Mouse (Mus musculus) retina, postnatal 7 days (tissue): ENCODE measurements around the gene Ubl7.
"Not testable (repeated sequence)": the region's sequence is repeated elsewhere in the genome, so short reads cannot be mapped to it uniquely, and the experiment has no call there.

Source experiments
- DNase-seq: peaks from one replicate; pipeline ENCODE4 v3.0.0-alpha.2; 2012; ENCODE audit warnings: low read depth, low spot score

Gene Ubl7

GRCm38 (mm10) chr9:57910254-57911160 is at the start of gene Ubl7:
Gene Ubl7, plus strand, starts transcription at chr9:57910979.
- peak; percentile 78 for DNase-seq

- peak; percentile 38 for DNase-seq
These were observed 48.8 kb upstream of the Ubl7 start for GRCm38 (mm10) chr9:57861951-57862471.

- DNase-seq: no peak
These were observed 46.4 kb upstream of the Ubl7 start for GRCm38 (mm10) chr9:57864336-57864735.

DNA sequence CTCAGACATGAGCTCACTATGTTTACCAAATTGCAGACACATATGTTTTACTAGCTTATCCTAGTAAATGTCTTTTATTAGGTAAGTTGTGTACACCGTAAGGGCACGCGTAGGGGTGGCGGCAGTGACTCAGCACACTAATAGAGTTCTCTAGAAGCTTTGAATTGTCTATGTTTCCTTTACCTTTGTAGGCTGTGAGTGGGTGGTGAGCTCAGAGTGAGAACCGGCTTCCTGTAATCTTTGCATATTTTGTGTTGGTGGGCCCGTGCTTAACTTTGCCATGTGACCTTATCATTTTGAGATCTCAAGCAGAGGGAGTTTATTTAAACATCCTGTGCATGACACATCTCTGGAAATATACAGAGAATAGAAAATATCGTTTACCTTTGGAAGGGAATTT is 44.2 kb upstream of the Ubl7 start:
- no peak for DNase-seq

DNA sequence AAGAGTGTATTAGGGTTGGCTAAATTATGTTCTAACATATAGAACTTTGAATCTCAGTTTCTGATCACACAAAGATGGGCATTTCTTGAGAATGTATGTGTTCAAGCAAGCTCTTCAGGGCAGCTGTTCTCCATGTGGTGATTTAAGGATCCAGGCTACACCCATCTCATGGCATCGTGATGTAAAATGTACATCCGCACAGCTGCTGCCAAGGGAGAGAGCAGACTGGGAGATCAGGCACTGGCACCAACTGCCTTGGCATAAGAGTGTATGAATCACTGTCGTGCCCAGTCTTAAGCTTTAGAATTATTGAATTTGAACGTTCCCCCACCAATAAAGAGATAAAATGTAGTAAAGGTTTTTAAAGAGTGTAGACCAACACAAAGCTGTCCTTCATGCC is 43.5 kb upstream of the Ubl7 start:
- no peak for DNase-seq

DNA sequence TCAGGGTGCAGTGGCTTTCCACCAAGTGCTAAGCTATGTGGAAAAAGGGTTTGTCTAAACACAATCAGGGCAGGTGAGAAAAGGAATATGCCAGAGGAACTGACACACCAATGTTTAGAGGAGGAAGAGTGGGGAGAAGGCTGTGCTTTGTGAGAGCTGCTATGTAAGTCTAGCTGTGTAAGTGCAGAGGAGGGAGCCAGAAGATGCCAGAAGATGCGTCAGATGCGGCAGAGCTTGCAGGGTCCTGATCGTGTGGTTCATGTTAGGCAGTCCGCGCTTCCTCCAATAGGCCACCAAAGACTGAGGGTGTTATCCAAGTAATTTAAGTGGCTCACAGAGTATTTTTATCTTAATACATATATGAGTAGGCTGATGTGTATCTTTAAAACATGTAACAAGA is 42.9 kb upstream of the Ubl7 start:
- DNase-seq: no peak

- no peak for DNase-seq
These were observed 42.0 kb upstream of the Ubl7 start for GRCm38 (mm10) chr9:57868767-57869166.

- DNase-seq: no peak
These were observed 40.4 kb upstream of the Ubl7 start for GRCm38 (mm10) chr9:57870273-57870816.

- no peak for DNase-seq
These were observed 36.6 kb upstream of the Ubl7 start for GRCm38 (mm10) chr9:57874134-57874533.

- DNase-seq: no peak
These were observed 35.8 kb upstream of the Ubl7 start for GRCm38 (mm10) chr9:57874994-57875393.

DNA sequence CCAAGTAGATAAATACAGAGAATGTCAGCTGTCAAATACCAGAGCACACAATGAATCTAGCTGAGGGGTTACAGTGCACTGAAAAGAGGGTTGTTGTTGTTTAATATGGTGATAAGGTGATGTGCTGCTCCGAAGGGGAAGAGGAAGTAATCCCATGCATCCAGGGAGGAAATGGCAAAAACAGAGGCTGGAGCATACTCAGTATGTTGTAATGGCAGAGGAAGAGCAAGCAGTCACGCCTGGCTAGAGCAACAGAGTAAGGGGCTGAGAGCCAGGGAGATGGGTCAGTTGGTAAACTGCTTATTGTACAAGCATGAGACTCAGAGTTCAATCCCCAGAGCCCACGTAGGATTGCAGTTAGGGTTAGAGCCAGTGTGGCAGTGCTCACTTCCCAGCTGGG is 31.6 kb upstream of the Ubl7 start:
- no peak for DNase-seq

DNA sequence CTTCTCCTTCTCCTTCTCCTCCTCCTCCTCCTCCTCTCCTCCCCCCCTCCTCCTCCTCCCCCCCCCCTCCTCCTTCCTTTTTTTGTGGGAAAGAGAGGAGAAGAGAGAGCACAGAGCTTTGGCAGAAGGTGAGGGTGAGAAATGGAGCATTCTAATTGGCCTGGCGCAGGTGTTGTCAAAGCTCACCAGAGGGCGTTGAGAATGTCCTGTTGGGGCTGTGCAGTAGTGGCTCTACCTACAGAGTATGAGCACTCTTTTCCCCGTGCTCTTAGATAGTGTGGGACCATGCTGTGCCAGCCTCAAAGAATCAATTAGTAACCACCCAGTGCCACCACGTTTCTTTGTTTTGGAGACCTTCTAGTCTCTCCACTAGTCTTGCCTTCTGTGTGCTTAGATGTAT is 30.5 kb upstream of the Ubl7 start:
- no peak for DNase-seq

GRCm38 (mm10) chr9:57881781-57882180 is 29.0 kb upstream of the Ubl7 start:
- DNase-seq: not testable (repeated sequence)

GRCm38 (mm10) chr9:57883413-57883812 is 27.4 kb upstream of the Ubl7 start:
- DNase-seq: no peak

DNA sequence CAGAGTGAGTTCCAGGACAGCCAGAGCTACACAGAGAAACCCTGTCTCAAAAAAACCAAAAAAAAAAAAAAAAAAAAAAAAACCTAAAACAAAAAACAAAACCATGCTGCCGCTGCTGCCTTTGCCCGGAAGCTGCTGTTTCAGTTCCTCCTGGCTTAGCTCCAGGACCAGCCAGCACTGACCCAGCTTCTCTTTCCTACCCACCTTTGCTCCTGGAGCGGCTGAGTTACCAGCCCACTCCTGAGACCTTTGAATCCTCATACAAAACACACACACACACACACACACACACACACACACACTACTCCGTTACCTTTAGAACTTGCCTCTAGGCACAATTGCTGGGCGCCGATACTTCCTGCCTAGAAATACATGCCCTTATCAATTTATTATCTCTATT is 22.7 kb upstream of the Ubl7 start:
- no peak for DNase-seq

- no peak for DNase-seq
These were observed 10.3 kb upstream of the Ubl7 start for GRCm38 (mm10) chr9:57900478-57900877.

DNA sequence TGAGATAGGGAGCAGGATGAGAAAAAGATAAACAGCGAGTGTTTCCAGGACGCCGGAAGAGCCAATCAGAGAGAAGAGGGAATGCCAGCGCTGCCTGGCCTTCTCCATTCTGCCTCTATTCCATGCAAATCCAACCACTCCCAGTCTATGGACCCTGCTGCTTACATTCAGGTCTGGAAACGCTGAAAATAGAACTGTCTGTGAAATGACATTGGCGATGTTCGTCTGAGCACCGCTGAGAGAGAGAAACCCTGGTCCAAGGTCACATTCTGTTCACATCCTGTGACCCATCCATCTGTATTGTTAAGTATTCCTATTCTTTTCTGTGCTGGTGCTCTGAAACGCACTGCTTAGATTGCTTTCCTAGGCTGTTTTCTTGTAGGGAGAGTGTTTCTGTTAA is 9.6 kb upstream of the Ubl7 start:
- DNase-seq: no peak

GRCm38 (mm10) chr9:57901601-57902000 is 9.2 kb upstream of the Ubl7 start:
- no peak for DNase-seq

DNA sequence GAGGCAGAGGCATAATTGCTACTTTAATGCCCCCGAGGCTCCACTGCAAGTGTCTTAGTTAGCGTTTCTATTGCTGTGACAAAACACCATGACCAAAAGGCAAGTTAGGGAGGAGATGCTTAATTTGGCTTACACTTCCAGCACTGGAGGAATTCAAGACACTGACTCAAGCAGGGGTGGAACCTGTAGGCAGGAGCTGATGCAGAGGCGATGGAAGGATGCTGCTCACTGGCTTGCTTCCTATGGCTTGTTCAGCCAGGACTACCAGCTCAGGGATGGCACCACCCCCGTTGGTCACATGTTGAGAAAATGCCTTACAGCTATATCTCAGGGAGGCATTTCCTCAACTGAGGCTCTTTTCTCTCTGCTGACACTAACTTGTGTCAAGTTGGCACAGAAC is 8.6 kb upstream of the Ubl7 start:
- DNase-seq: no peak

DNA sequence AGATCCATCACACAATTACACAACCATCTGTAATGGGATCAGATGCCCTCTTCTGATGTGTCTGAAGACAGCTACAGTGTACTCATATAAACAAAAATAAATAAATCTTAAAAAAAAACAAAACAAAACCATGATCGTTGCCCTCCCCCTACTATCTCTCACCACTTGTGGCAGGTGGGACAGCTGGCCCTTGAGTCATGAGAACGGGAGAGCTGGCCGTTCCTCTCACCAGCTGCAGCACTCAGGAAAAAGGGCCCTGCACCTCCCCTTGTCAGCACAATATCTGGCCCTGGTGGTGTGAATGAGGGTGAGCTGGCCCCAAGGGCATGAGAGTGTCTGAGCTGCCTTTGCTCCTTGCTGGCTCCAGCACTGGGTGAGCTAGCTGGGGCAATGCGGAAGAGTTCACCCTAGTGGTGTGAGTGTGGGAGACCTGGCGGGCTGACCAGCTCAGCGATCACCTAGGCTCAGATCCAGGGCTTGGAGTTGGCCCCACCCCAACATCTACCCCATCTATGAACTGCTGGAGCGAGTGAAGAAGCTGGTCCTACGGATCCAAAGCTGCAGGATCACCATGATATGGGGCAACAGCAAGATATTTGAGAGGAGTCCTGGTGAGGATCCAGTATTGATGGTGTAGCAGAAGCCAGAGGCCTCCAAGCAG is 7.1 kb upstream of the Ubl7 start:
- no peak for DNase-seq

GRCm38 (mm10) chr9:57904250-57904644 is 6.5 kb upstream of the Ubl7 start:
- no peak for DNase-seq

DNA sequence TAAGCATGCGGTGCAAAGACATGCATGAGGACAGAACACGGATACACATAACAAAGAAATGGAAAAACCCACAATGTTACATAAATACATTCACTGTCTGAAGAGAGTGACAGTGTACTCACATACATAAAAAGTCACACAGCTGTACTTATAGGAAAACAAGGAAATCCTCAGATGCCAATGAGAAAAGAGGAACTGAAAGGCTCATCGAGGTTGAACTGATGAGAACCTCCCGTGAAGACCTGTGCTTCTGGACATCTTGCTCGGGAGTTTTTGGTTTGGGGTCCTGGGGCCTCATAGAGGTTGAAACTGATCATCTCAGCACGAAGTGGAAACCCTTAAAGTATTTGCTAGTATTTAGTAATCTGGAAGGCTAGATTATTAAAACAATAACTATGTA is 3.6 kb upstream of the Ubl7 start:
- DNase-seq: no peak

GRCm38 (mm10) chr9:57912571-57912970 is 1.8 kb downstream of the Ubl7 start:
- DNase-seq: no peak
